Mouse (Mus musculus) stomach, embryonic 16.5 days (tissue): Measurements from ENCODE around the gene Axin2. TPM values are rescaled to one million over a fixed set of nuclear protein-coding genes. Genes with fewer than 3 reads are reported as not detected.
A peak's percentile ranks its signal among the peaks of the same experiment; 100 is the strongest.

Experiments
- ATAC-seq: fragments of 200-750 bp; cut with Nextera tagmentation; 2 replicates; pipeline ENCODE4 v1.8.0; 2017; ENCODE audit warnings: moderate number of reproducible peaks, moderate TSS enrichment; ENCODE audit not compliant: insufficient read depth, low FRiP score
- H3K27ac ChIP-seq: fragments of 300-500 bp; sonication (generic); 2 replicates; pipeline ENCODE4 v1.5.1; 2014; ENCODE audit warnings: low read length
- H3K27me3 ChIP-seq: fragments of 300-500 bp; sonication (generic); 2 replicates; pipeline ENCODE4 v1.6.1; 2014; ENCODE audit warnings: low read length, control low read depth, mixed read lengths; ENCODE audit not compliant: control insufficient read depth, insufficient read depth
- H3K36me3 ChIP-seq: fragments of 300-500 bp; sonication (generic); 2 replicates; pipeline ENCODE4 v1.6.1; 2014; ENCODE audit warnings: low read length; ENCODE audit not compliant: control insufficient read depth, insufficient read depth
- H3K4me1 ChIP-seq: fragments of 300-500 bp; sonication (generic); 2 replicates; pipeline ENCODE4 v1.6.1; 2014; ENCODE audit warnings: low read length, control low read depth, mixed read lengths; ENCODE audit not compliant: control insufficient read depth, insufficient read depth
- H3K4me2 ChIP-seq: fragments of 300-500 bp; sonication (generic); 2 replicates; pipeline ENCODE4 v1.6.1; 2014; ENCODE audit warnings: low read depth, low read length, mixed read lengths
- H3K4me3 ChIP-seq: fragments of 300-500 bp; sonication (generic); replicated peaks from 2 replicates; pipeline ENCODE4 v1.5.1; 2014; ENCODE audit warnings: mild to moderate bottlenecking, low read length
- H3K9ac ChIP-seq: fragments of 300-500 bp; sonication (generic); 2 replicates; pipeline ENCODE4 v1.6.1; 2014; ENCODE audit warnings: low read length
- H3K9me3 ChIP-seq: fragments of 300-500 bp; sonication (generic); replicated peaks from 2 replicates; pipeline ENCODE4 v1.6.1; 2016; ENCODE audit warnings: low read length, control low read depth; ENCODE audit not compliant: control insufficient read depth
- WGBS: fragments of 180-500 bp; shearing (Covaris S2); extraction: QIAGEN DNeasy Blood & Tissue Kit; methylation state at CpG from one replicate; pipeline ENCODE4 v1.1.7; 2014; 5-methylcytosine and 5-hydroxymethylcytosine counted together
- polyA plus RNA-seq: library from polyadenylated mRNA; unstranded; fragments of >200 nt; fragmentation: Nextera tagmentation; extraction: Ambion mirVana; gene quantifications from 2 replicates; pipeline ENCODE4 v1.2.1, GENCODE M21; 2015

Gene Axin2
- polyA plus RNA-seq, 1 experiment from 2014 or later = 2.8 TPM

DNA sequence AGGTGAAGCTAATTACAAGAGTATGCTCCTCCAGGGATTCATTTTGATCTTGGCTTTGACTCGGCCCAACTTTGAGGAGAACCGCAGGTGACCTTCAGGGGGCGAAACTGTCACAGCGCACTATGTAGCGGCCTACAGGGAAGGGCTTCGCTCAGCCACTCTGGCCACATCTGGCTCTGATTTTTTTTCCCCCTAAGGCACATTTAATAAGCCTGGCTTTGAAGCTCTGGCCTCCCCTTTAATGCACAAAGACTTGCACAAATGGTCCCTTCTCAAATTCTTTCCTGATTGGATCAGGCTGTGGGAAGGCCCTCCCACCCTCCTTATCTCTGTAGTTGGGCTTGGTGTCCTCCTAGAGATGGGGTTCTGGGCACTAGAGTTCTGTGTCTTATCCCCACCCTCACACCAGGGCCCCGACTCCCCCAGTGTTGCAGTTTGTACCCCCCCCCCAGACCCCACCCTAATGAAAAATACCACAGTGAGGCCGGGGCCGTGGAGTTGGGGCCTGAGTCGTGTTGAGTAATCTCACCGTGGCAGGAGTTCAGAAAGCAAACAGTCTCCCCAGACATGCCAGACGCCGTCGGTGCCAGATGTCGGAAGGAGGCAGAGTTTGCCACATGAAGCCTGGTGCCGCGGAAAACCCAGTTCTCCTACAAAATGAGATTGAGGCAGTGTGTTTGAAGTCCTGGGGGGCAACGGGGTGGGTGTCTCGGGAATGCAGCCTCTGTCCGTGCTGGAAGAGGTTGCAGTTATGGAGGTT is 27.5 kb downstream of the Axin2 start:
- ATAC-seq = no peak; the same call in 1 of the 2 replicates
- Histone ChIP-seq H3K36me3 (peaks cover 20% of the 10 kb centered on the region), H3K4me3 (no peak overlapping the region), H3K4me2 (no peak overlapping the region), H3K9me3 (no peaks in the 10 kb centered on the region), H3K4me1 (0 out of 2 replicates have a peak, but pooled peaks cover 5% of the 10 kb centered on the region), H3K27ac (no peak overlapping the region), H3K9ac (no peak overlapping the region), H3K27me3 (no peaks in the 10 kb centered on the region)
- 55% methylated on average over 20 of the region's 20 CpGs for WGBS

DNA sequence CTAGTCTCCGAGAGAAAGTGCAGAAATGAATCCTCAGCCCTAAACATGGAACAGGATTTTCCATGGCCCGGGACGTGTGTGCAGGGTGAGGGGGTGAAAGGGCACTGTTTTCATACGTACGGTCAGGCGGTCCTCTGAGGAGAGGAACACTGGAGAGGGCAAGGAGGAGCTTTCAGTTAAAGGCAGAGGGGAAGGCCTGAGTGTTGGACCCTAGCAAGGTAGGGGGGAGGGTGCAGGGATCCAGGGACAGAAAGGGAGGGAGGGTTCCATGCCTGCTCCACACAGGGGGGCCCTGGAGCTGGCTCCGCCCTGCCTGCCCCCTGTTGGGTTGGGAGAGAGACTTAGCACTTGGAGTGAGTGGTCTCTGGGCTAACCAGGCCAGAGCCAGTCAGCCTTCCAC is 28.4 kb downstream of the Axin2 start:
- H3K4me3 ChIP-seq = no peak overlapping the region
- no peak overlapping the region for H3K27ac ChIP-seq
- H3K4me2 ChIP-seq = no peak overlapping the region
- H3K9me3 ChIP-seq = no peaks in the 10 kb centered on the region
- H3K36me3 ChIP-seq = peaks cover 16% of the 10 kb centered on the region
- no peak overlapping the region for H3K9ac ChIP-seq
- H3K27me3 ChIP-seq = no peaks in the 10 kb centered on the region
- WGBS = 85% methylated on average over 7 of the region's 7 CpGs
- H3K4me1 ChIP-seq = 0 out of 2 replicates have a peak, but pooled peaks cover 5% of the 10 kb centered on the region
- no peak for ATAC-seq

- 0 out of 2 replicates have a peak, but pooled peaks cover 5% of the 10 kb centered on the region for H3K4me1 ChIP-seq
- no peak overlapping the region for H3K9ac ChIP-seq
- no peak overlapping the region for H3K4me2 ChIP-seq
- 87% methylated on average over 10 of the region's 10 CpGs for WGBS
- no peak overlapping the region for H3K27ac ChIP-seq
- ATAC-seq = no peak
- H3K4me3 ChIP-seq = no peak overlapping the region
- H3K9me3 ChIP-seq = no peaks in the 10 kb centered on the region
- peaks cover 14% of the 10 kb centered on the region for H3K36me3 ChIP-seq
- H3K27me3 ChIP-seq = no peaks in the 10 kb centered on the region
These were observed 28.8 kb downstream of the Axin2 start for GRCm38 (mm10) chr11:108948931-108949330.

GRCm38 (mm10) chr11:108952343-108952742 is 32.2 kb downstream of the Axin2 start:
- 0 out of 2 replicates have a peak, but pooled peaks cover 4% of the 10 kb centered on the region for H3K4me1 ChIP-seq
- 55% methylated on average over 5 of the region's 5 CpGs for WGBS
- no peak overlapping the region for H3K9ac ChIP-seq
- H3K4me2 ChIP-seq = no peak overlapping the region
- no peak overlapping the region for H3K4me3 ChIP-seq
- H3K9me3 ChIP-seq = no peaks in the 10 kb centered on the region
- H3K27ac ChIP-seq = no peak overlapping the region
- ATAC-seq = no peak
- H3K36me3 ChIP-seq = no peaks in the 10 kb centered on the region
- H3K27me3 ChIP-seq = no peaks in the 10 kb centered on the region

- no peak for ATAC-seq
- 87% methylated on average over 4 of the region's 4 CpGs for WGBS
- no peak overlapping the region for H3K27ac ChIP-seq
- no peaks in the 10 kb centered on the region for H3K4me1 ChIP-seq
- H3K4me2 ChIP-seq = no peak overlapping the region
- H3K36me3 ChIP-seq = no peaks in the 10 kb centered on the region
- no peaks in the 10 kb centered on the region for H3K9me3 ChIP-seq
- no peak overlapping the region for H3K4me3 ChIP-seq
- H3K9ac ChIP-seq = no peak overlapping the region
- no peaks in the 10 kb centered on the region for H3K27me3 ChIP-seq
These were observed 35.8 kb downstream of the Axin2 start for GRCm38 (mm10) chr11:108955943-108956342.

- no peak overlapping the region for H3K9ac ChIP-seq
- no peak overlapping the region for H3K27ac ChIP-seq
- ATAC-seq = no peak
- H3K4me1 ChIP-seq = peaks cover 5% of the 10 kb centered on the region; the same call in 1 of the 2 replicates
- WGBS = 47% methylated on average over 5 of the region's 5 CpGs
- no peaks in the 10 kb centered on the region for H3K36me3 ChIP-seq
- no peak overlapping the region for H3K4me3 ChIP-seq
- H3K27me3 ChIP-seq = no peaks in the 10 kb centered on the region
- no peak overlapping the region for H3K4me2 ChIP-seq
- H3K9me3 ChIP-seq = no peaks in the 10 kb centered on the region
These were observed 38.2 kb downstream of the Axin2 start for GRCm38 (mm10) chr11:108958349-108958748.

- ATAC-seq = no peak
- 60% methylated on average over 5 of the region's 5 CpGs for WGBS
- H3K9me3 ChIP-seq = no peaks in the 10 kb centered on the region
These were observed 39.0 kb downstream of the Axin2 start for GRCm38 (mm10) chr11:108959196-108959595.

DNA sequence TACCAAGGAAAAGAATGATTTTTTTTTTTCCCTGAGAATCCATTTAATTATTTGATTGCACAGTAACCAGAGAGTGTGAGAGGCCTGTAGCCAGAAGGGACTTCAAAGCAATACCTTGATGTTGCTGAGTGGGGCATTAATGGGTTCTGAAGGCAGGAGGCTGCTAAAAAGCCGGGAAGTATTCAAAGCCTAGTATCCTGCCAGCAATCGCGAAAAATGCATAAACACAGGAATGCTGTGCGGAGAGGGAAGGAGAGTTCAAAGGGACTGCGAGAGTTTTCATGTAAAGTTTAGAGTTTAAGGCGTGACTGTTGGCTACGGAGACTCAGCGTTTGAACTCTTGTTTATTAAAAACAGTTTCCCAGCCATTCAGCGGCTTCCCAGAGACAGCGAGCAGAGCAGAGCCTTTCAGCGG is 41.5 kb downstream of the Axin2 start:
- Histone ChIP-seq H3K4me2 (peak overlapping the region; percentile 33; the same call in 1 of the 2 replicates), H3K36me3 (no peaks in the 10 kb centered on the region), H3K4me1 (peaks cover 5% of the 10 kb centered on the region; the same call in 1 of the 2 replicates), H3K27me3 (no peaks in the 10 kb centered on the region), H3K9ac (no peak overlapping the region), H3K4me3 (no peak overlapping the region; the same call in 1 of the 2 replicates), H3K27ac (0 out of 2 replicates have a peak overlapping the region, but pooled peaks have one; percentile 34), H3K9me3 (no peaks in the 10 kb centered on the region)
- 5% methylated on average over 11 of the region's 11 CpGs for WGBS
- ATAC-seq = no peak

More at GRCm38 (mm10) chr11:108959196-108959595, 39.0 kb downstream of the Axin2 start:
- no peak overlapping the region for H3K4me3 ChIP-seq
- no peaks in the 10 kb centered on the region for H3K27me3 ChIP-seq
- no peak overlapping the region for H3K9ac ChIP-seq
- H3K4me2 ChIP-seq = no peak overlapping the region
- H3K27ac ChIP-seq = no peak overlapping the region
- H3K4me1 ChIP-seq = peaks cover 5% of the 10 kb centered on the region; the same call in 1 of the 2 replicates
- no peaks in the 10 kb centered on the region for H3K36me3 ChIP-seq

DNA sequence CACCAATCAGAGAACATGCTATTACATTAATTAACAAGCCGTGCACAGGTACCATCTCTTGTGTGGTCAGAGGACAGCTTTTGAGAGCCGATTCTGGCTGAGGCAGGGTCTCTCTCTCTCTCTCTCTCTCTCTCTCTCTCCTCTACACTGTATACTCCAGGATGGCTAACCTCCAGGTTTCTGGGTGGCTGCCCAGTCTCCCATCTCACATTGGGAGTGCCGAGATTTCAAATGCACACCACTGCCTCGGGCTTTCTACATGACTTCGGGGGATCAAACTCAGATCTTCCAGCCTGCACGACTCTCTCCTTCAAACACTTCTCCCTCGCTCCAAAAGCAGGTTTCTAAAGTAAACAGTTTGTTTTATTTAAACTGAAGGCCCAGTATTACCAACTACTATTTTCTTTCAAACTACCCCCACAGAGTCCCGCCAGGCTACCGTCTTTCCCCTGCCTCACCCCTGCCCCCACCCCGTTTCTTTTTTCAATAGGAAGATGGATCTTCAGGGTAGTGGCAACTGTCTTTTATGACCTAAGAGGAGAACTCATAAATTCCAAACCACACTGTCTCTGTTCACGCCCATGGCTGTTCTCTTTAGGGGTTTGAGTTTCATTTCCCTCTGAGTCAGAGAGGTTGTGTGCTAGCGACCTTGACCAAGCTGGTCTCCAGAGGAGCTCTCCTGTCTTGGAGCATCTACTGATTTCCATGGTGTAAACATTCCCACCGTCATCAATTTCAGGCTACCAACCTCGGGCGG is 43.5 kb downstream of the Axin2 start:
- Histone ChIP-seq H3K27me3 (no peaks in the 10 kb centered on the region), H3K4me1 (peaks cover 5% of the 10 kb centered on the region; the same call in 1 of the 2 replicates), H3K4me3 (no peak overlapping the region), H3K9ac (no peak overlapping the region), H3K4me2 (no peak overlapping the region), H3K27ac (no peak overlapping the region), H3K9me3 (no peaks in the 10 kb centered on the region), H3K36me3 (no peaks in the 10 kb centered on the region)
- 48% methylated on average over 15 of the region's 15 CpGs for WGBS
- no peak; the same call in 1 of the 2 replicates for ATAC-seq
